Mouse (Mus musculus) CH12.LX (cell line): Measurements from ENCODE around the gene Tnfaip3. TPM values are rescaled to one million over a fixed set of nuclear protein-coding genes. Genes with fewer than 3 reads are reported as not detected.

Source experiments
- DNase-seq: peaks from one replicate; pipeline ENCODE4 v3.0.0-alpha.2; 2013; ENCODE audit errors: extremely low read depth
- H3K27ac ChIP-seq: 2 replicates; pipeline ENCODE4 v1.5.1; 2012; ENCODE audit warnings: low read depth, mild to moderate bottlenecking, control low read depth, moderate library complexity; ENCODE audit not compliant: insufficient read depth
- H3K27me3 ChIP-seq: replicated peaks from 2 replicates; pipeline ENCODE3; 2012; ENCODE audit warnings: inconsistent platforms
- H3K36me3 ChIP-seq, 2 experiments: replicated peaks in 1 of 2; 2 replicates each; pipeline versions ENCODE3 to v1.6.1; 2012; ENCODE audit warnings: inconsistent platforms in 1 of 2, low read length in 1 of 2, mild to moderate bottlenecking in 1 of 2, mixed read lengths in 1 of 2, moderate library complexity in 1 of 2; ENCODE audit not compliant: control insufficient read depth in 1 of 2, insufficient read depth in 1 of 2
- H3K4me1 ChIP-seq, 2 experiments: 2 replicates each; pipeline ENCODE4 v1.6.1; 2012; ENCODE audit warnings: inconsistent platforms in 1 of 2, moderate library complexity in 1 of 2; ENCODE audit not compliant: insufficient read depth in 2 of 2, control insufficient read depth in 1 of 2
- H3K4me2 ChIP-seq: 2 replicates; pipeline ENCODE4 v1.6.1; 2012; ENCODE audit warnings: low read depth, mild to moderate bottlenecking, control low read depth; ENCODE audit not compliant: poor library complexity, insufficient read depth, severe bottlenecking
- H3K4me3 ChIP-seq, 3 experiments: fragments of 150-350 bp in 1 of 3; sonication (generic) in 1 of 3; replicated peaks in 1 of 3; 2 replicates each; pipeline versions ENCODE3 to v1.5.1; 2011 to 2012; ENCODE audit warnings: low read depth in 2 of 3, low read length in 2 of 3, mild to moderate bottlenecking in 2 of 3, moderate library complexity in 2 of 3, control low read depth in 1 of 3, improper control_type of control experiment in 1 of 3, inconsistent platforms in 1 of 3, mixed read lengths in 1 of 3; ENCODE audit not compliant: poor library complexity in 1 of 3
- H3K79me2 ChIP-seq: replicated peaks from 2 replicates; pipeline ENCODE4 v1.6.1; 2012; ENCODE audit warnings: mild to moderate bottlenecking, moderate library complexity; ENCODE audit not compliant: control insufficient read depth, poor library complexity, insufficient read depth, severe bottlenecking; ENCODE audit errors: extremely low read depth
- H3K9ac ChIP-seq: 2 replicates; pipeline ENCODE4 v1.6.1; 2012; ENCODE audit warnings: low read depth, mild to moderate bottlenecking, control low read depth, moderate library complexity; ENCODE audit not compliant: insufficient read depth
- H3K9me3 ChIP-seq: replicated peaks from 2 replicates; pipeline ENCODE3; 2012; ENCODE audit warnings: low read length, inconsistent platforms, mixed read lengths
- BHLHE40 ChIP-seq: IDR thresholded peaks from 2 replicates; pipeline ENCODE4 v1.6.1; 2011; ENCODE audit warnings: mild to moderate bottlenecking, low read depth, low read length, improper control_type of control experiment
- CHD1 ChIP-seq: IDR thresholded peaks from 2 replicates; pipeline ENCODE4 v1.6.1; 2012; ENCODE audit warnings: low read depth, low read length, improper control_type of control experiment, inconsistent platforms
- CTCF ChIP-seq, 2 experiments: IDR thresholded peaks in 1 of 2; conservative IDR thresholded peaks in 1 of 2; 2 replicates each; pipeline ENCODE4 v1.5.1; 2011 to 2012; ENCODE audit warnings: low read depth in 2 of 2, low read length in 2 of 2, improper control_type of control experiment in 1 of 2, inconsistent platforms in 1 of 2, mild to moderate bottlenecking in 1 of 2, moderate library complexity in 1 of 2
- E2F4 ChIP-seq: IDR thresholded peaks from 2 replicates; pipeline ENCODE4 v1.6.1; 2011; ENCODE audit warnings: low read depth, low read length, improper control_type of control experiment; ENCODE audit not compliant: insufficient replicate concordance
- ELF1 ChIP-seq: IDR thresholded peaks from 2 replicates; pipeline ENCODE4 v1.6.1; 2014; ENCODE audit warnings: low read depth, mild to moderate bottlenecking, inconsistent platforms, low read length, improper control_type of control experiment
- EP300 ChIP-seq: IDR thresholded peaks from 2 replicates; pipeline ENCODE4 v1.6.1; 2011; ENCODE audit warnings: low read length, improper control_type of control experiment
- GABPA ChIP-seq: IDR thresholded peaks from 2 replicates; pipeline ENCODE4 v1.6.1; 2012; ENCODE audit warnings: low read depth, low read length, improper control_type of control experiment, inconsistent platforms; ENCODE audit not compliant: insufficient replicate concordance
- IRF4 ChIP-seq: IDR thresholded peaks from 2 replicates; pipeline ENCODE4 v1.6.1; 2014; ENCODE audit warnings: low read depth, mild to moderate bottlenecking, inconsistent platforms, low read length, improper control_type of control experiment
- JUND ChIP-seq: conservative IDR thresholded peaks from 2 replicates; pipeline ENCODE4 v1.6.1; 2011; ENCODE audit warnings: low read depth, low read length, improper control_type of control experiment
- MAFK ChIP-seq: IDR thresholded peaks from 2 replicates; pipeline ENCODE4 v1.6.1; 2011; ENCODE audit warnings: low read length, improper control_type of control experiment; ENCODE audit not compliant: insufficient replicate concordance
- MAX ChIP-seq: IDR thresholded peaks from 2 replicates; pipeline ENCODE4 v1.6.1; 2011; ENCODE audit warnings: low read length, improper control_type of control experiment
- MAZ ChIP-seq: IDR thresholded peaks from 2 replicates; pipeline ENCODE4 v1.6.1; 2012; ENCODE audit warnings: low read depth, mild to moderate bottlenecking, inconsistent platforms, low read length, improper control_type of control experiment, moderate library complexity
- MEF2A ChIP-seq: IDR thresholded peaks from 2 replicates; pipeline ENCODE4 v1.6.1; 2014; ENCODE audit warnings: low read depth, mild to moderate bottlenecking, inconsistent platforms, low read length, improper control_type of control experiment, borderline replicate concordance
- NELFE ChIP-seq: IDR thresholded peaks from 2 replicates; pipeline ENCODE4 v1.6.1; 2011; ENCODE audit warnings: low read depth, low read length, improper control_type of control experiment
- PAX5 ChIP-seq: IDR thresholded peaks from 2 replicates; pipeline ENCODE4 v1.6.1; 2012; ENCODE audit warnings: low read length, inconsistent platforms, mixed read lengths
- POLR2A ChIP-seq: IDR thresholded peaks from 2 replicates; pipeline ENCODE4 v1.6.1; 2011; ENCODE audit warnings: low read depth, mild to moderate bottlenecking, improper control_type of control experiment, low read length
- POLR2AphosphoS2 ChIP-seq: IDR thresholded peaks from 2 replicates; pipeline ENCODE4 v1.6.1; 2011; ENCODE audit warnings: low read depth, low read length, improper control_type of control experiment
- RAD21 ChIP-seq: IDR thresholded peaks from 2 replicates; pipeline ENCODE4 v1.6.1; 2011; ENCODE audit warnings: low read depth, mild to moderate bottlenecking, low read length, improper control_type of control experiment, moderate library complexity
- SIN3A ChIP-seq: IDR thresholded peaks from 2 replicates; pipeline ENCODE4 v1.6.1; 2012; ENCODE audit warnings: low read length, improper control_type of control experiment, inconsistent platforms
- SMC3 ChIP-seq: IDR thresholded peaks from 2 replicates; pipeline ENCODE4 v1.6.1; 2011; ENCODE audit warnings: low read depth, low read length, improper control_type of control experiment
- TBP ChIP-seq: conservative IDR thresholded peaks from 2 replicates; pipeline ENCODE4 v1.6.1; 2011; ENCODE audit warnings: low read depth, low read length, improper control_type of control experiment
- TCF12 ChIP-seq: IDR thresholded peaks from 2 replicates; pipeline ENCODE4 v1.6.1; 2014; ENCODE audit warnings: low read depth, mild to moderate bottlenecking, inconsistent platforms, low read length, improper control_type of control experiment
- USF2 ChIP-seq: conservative IDR thresholded peaks from 2 replicates; pipeline ENCODE4 v1.6.1; 2011; ENCODE audit warnings: low read depth, low read length, improper control_type of control experiment
- ZC3H11A ChIP-seq: IDR thresholded peaks from 2 replicates; pipeline ENCODE4 v1.6.1; 2012; ENCODE audit warnings: low read depth, mild to moderate bottlenecking, inconsistent platforms, low read length, improper control_type of control experiment
- ZKSCAN1 ChIP-seq: IDR thresholded peaks from 2 replicates; pipeline ENCODE4 v1.6.1; 2012; ENCODE audit warnings: low read depth, inconsistent platforms, low read length, improper control_type of control experiment, borderline replicate concordance
- ZNF384 ChIP-seq: IDR thresholded peaks from 2 replicates; pipeline ENCODE4 v1.6.1; 2012; ENCODE audit warnings: low read depth, low read length, improper control_type of control experiment, inconsistent platforms
- dilution Hi-C: fragments of 300-500 bp; cut with MboI; formaldehyde crosslinking; loops from 2 replicates; pipeline ENCODE4 v1.14.3; 2020; ENCODE audit warnings: low sequenced_read_pairs; ENCODE audit not compliant: extremely low pct_unique_long_range_greater_than_20kb, extremely low pct_ligation_motif_present
- in situ Hi-C: fragments of 300-500 bp; cut with MboI; formaldehyde crosslinking; loops from 3 replicates; pipeline ENCODE4 v1.14.3; 2019; ENCODE audit warnings: low sequenced_read_pairs, low pct_ligation_motif_present, low pct_unique_long_range_greater_than_20kb, mixed read lengths
- polyA plus RNA-seq: library from polyadenylated mRNA; unstranded; fragments of >175 nt; gene quantifications from 2 replicates; pipeline ENCODE4 v1.2.1, GENCODE M21; 2012; ENCODE audit warnings: low read depth; ENCODE audit not compliant: insufficient read length
- total RNA-seq, 2 experiments: library from RNA; depleted of rRNA; stranded (reverse); fragments of 300-350 nt in 1 of 2; fragments of >200 nt in 1 of 2; gene quantifications; 2 replicates each; pipeline ENCODE4 v1.2.3; 2012 to 2014

The Tnfaip3 gene
- total and polyA plus RNA-seq, 3 experiments: 24.6 to 95.3 (median 51.7) TPM

DNA sequence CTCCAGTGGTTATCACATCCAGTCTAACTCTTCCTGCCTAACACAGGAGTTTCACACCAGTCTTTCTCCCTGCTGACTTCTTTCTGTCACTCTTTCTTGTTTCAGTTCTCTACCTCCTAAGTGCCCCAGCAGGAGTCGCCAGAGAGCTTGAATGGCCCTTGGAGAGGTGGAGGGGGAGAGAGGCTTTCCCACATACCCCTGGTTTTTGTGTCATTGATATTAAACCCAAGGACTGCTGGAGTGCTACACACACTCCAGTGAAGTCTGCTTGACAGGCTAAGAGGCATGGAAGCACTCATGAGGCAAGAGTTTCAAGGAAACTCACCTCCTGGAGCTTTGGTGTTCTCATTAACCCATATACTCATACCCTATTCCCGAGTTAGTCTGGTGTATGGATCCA, 16.0 kb downstream of the Tnfaip3 start:
- H3K36me3 ChIP-seq: peaks cover 40 to 54% of the 10 kb centered on the region in 2 experiments
- H3K27me3 ChIP-seq: no peaks in the 10 kb centered on the region
- H3K4me1 ChIP-seq: peaks cover 35 to 70% of the 10 kb centered on the region in 2 experiments
- in situ Hi-C loops: loop anchor here (5.0 kb wide), 1 partner anchor 42 kb away; no protein-coding TSS in a partner anchor
- no peak overlapping the region for H3K4me3 ChIP-seq
- H3K27ac ChIP-seq: 0 out of 2 replicates have a peak overlapping the region, but pooled peaks have one; percentile 36
- no peak overlapping the region for H3K4me2 ChIP-seq
- no peak overlapping the region for H3K9ac ChIP-seq
- H3K9me3 ChIP-seq: peaks cover 8% of the 10 kb centered on the region
- DNase-seq: peak; percentile 76
- TF ChIP-seq TCF12 (0 out of 2 replicates have a peak, but pooled peaks have one; percentile 21), NELFE (no peak), POLR2AphosphoS2 (peak; percentile 94), MAZ (no peak), MEF2A (peak; percentile 29; the same call in 1 of the 2 replicates), BHLHE40 (peak; percentile 50), SMC3 (peak; percentile 89), CTCF (conservative IDR thresholded peaks at IDR 0.05 in 1 of 2, IDR thresholded peaks at IDR 0.05 in 1 of 2; ENCODE audit: low read depth in 2 of 2, low read length in 2 of 2) (peak; percentile 52 to 85), RAD21 (peak; percentile 74), MAX (no peak), JUND (no peak), ZC3H11A (peak; percentile 33; the same call in 1 of the 2 replicates), IRF4 (peak; percentile 41; the same call in 1 of the 2 replicates)
- H3K79me2 ChIP-seq: peaks cover 36% of the 10 kb centered on the region
- dilution Hi-C loops: no loop called here

DNA sequence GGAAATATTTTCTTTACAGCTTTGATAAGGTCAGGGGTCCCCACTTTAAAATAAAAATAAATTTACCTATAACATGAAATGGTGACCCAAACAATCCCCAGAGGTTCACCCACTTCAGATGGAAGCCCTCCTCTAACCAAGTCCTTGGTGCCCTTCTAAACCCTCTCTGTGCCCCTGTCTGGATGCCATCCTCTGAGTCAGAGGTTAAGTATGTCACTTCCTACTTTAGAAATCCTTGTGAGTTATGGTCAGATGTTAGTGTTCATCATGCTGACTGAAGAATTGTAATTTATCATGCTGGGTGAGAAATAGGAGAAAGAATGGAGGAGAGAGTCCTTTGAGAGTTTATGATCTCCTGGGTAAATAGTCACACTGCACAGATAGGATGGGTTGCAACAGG, 19.1 kb downstream of the Tnfaip3 start:
- in situ Hi-C loops: loop anchor here (5.0 kb wide), 1 partner anchor 39 kb away; no protein-coding TSS in a partner anchor
- DNase-seq: no peak
- H3K4me3 ChIP-seq: no peak overlapping the region
- peak overlapping the region; percentile 78; the same call in 1 of the 2 replicates for H3K27ac ChIP-seq
- dilution Hi-C loops: no loop called here
- peaks cover 8% of the 10 kb centered on the region for H3K9me3 ChIP-seq
- H3K79me2 ChIP-seq: peaks cover 7% of the 10 kb centered on the region
- no peak for TF ChIP-seq TBP
- no peak for TF ChIP-seq ZNF384
- TF ChIP-seq BHLHE40: no peak
- TF ChIP-seq PAX5: no peak
- TF ChIP-seq E2F4: no peak
- TF ChIP-seq ELF1: no peak
- TF ChIP-seq EP300: no peak
- TF ChIP-seq USF2: no peak
- TF ChIP-seq MAX: no peak
- no peak for TF ChIP-seq CTCF (conservative IDR thresholded peaks at IDR 0.05 in 1 of 2, IDR thresholded peaks at IDR 0.05 in 1 of 2; ENCODE audit: low read depth in 2 of 2, low read length in 2 of 2)
- TF ChIP-seq CHD1: no peak
- no peak for TF ChIP-seq JUND
- TF ChIP-seq SIN3A: no peak
- TF ChIP-seq ZKSCAN1: no peak
- no peak for TF ChIP-seq MAFK
- no peak for TF ChIP-seq GABPA
- no peak for TF ChIP-seq ZC3H11A
- TF ChIP-seq POLR2A: no peak
- H3K27me3 ChIP-seq: no peaks in the 10 kb centered on the region
- peaks cover 10 to 23% of the 10 kb centered on the region in 2 experiments for H3K36me3 ChIP-seq
- peaks cover 27 to 64% of the 10 kb centered on the region in 2 experiments for H3K4me1 ChIP-seq
- peak overlapping the region; percentile 71; the same call in 1 of the 2 replicates for H3K4me2 ChIP-seq
- peak overlapping the region; percentile 59 for H3K9ac ChIP-seq
